ENCODE assay signal across 8 mouse cellular contexts in the genomic region with DNA sequence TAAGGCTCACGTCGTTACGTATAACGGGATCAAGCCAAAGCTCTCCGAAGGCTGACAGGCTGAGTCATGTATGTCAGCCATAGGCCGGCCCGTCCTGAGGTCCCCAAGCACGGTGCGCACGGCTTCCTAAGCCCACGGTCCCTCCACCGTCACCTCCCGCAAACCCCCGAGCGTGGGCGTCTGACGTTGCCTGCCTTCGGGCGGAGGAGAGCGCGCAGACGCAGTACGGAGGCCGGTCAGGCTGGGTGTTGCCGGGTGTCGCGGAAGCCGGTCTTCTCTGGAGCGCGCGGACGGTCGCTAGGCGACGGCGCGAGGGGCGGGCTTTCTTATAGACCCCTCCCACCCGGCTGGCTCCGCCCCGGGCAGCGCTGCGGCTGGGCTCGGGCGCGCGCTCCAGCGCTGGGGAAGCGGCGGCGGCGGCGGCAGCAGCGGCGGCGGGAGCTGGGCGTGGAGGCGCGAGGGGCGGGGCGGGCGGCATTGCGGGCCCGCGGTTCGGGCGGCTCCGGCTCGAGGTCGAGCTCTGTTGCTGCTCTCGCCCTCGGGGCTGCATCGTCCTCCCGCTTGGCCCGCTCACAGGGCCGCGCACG. TPM values are rescaled to one million over a fixed set of nuclear protein-coding genes. Genes with fewer than 3 reads are reported as not detected.
DNase-seq lines count a peak whose midpoint lies in the region; ATAC-seq lines count a peak whose summit lies in the region.

A gene (plus strand): TSS at position 463 of the 587 bp plus-strand sequence.

- DNase-seq in adipocyte (ENCODE audit: low spot score) = peak; percentile 97
- peak; percentile 92 for DNase-seq in embryo, embryonic 10 days (ENCODE audit: low spot score)
- DNase-seq in gastrocnemius, postnatal 10 days = peak; percentile 94
- DNase-seq in induced T-regulatory cell, adult 2 months (ENCODE audit: low read depth) = peak; percentile 98
- DNase-seq in left cerebral cortex, adult 9 months (ENCODE audit: low spot score in 2 of 2) = peak; percentile 95 to 97
- DNase-seq in right cerebral cortex, postnatal 25 days = peak; percentile 98
- peak; percentile 96 to 97 for DNase-seq in urinary bladder, postnatal 4 days (ENCODE audit: low spot score in 2 of 2)

- peak; percentile 66 for ATAC-seq in megakaryocyte progenitor cell, adult 5-6 weeks (replicated peaks; ENCODE audit: poor library complexity)

RNA-seq across cellular contexts. Expression of the gene that starts here (rescaled TPM):
- total RNA-seq in gastrocnemius, postnatal 10 days (2021) = 10 to 100 TPM; 13.1 to 15.7 TPM
- 7.3 and 10.0 TPM in 2 replicates for total RNA-seq in megakaryocyte progenitor cell, adult 5-6 weeks (2015)
- 4.7 and 5.5 TPM in 2 replicates for total RNA-seq in megakaryocyte progenitor cell, adult 5-6 weeks (2017)

Comparison
In these comparisons a context has a peak if more than half of its experiments do, and no peak if none do; other contexts are left out.
1. Peak in every context shown above with its lines: DNase-seq and ATAC-seq.